Mouse (Mus musculus): ENCODE results near the gene Tmed6. TPM values are rescaled to one million over a fixed set of nuclear protein-coding genes. Genes with fewer than 3 reads are reported as not detected.

The Tmed6 gene
- polyA plus RNA-seq, 2 experiments: 1.0 to 3.7 TPM

GRCm38 (mm10) chr8:107030058-107030457, 35.4 kb downstream of the Tmed6 start:
- no peak overlapping the region for H3K4me2 ChIP-seq (ENCODE audit: low read depth)
- no peak overlapping the region for H3K27ac ChIP-seq
- peak in 1 of 3 experiments; percentile 20 for DNase-seq (ENCODE audit: low read depth in 3 of 3, low spot score in 3 of 3)
- H3K4me3 ChIP-seq (ENCODE audit: insufficient read depth in 1 of 2, low read depth in 2 of 2, low read length in 2 of 2): no peak overlapping the region
- H3K27me3 ChIP-seq (ENCODE audit: control insufficient read depth, insufficient read depth, low read length): no peaks in the 10 kb centered on the region
- 40% methylated on average over 5 of the region's 5 CpGs for WGBS (ENCODE audit: insufficient replicate concordance)
- no peaks in the 10 kb centered on the region for H3K9me3 ChIP-seq (ENCODE audit: control insufficient read depth, low read length)
- H3K4me1 ChIP-seq (replicated peaks; ENCODE audit: control insufficient read depth in 2 of 2, insufficient read depth in 2 of 2, low read length in 1 of 2): peaks cover 10 to 25% of the 10 kb centered on the region in 2 experiments
- H3K9ac ChIP-seq (replicated peaks): no peak overlapping the region
- no peaks in the 10 kb centered on the region for H3K36me3 ChIP-seq (replicated peaks; ENCODE audit: control insufficient read depth, insufficient read depth, low read depth)
- TF ChIP-seq CTCF (IDR thresholded peaks at IDR 0.05; ENCODE audit: low read depth): no peak
- no peak for TF ChIP-seq EP300 (IDR thresholded peaks at IDR 0.05; ENCODE audit: low read depth)
- no peak for ATAC-seq (ENCODE audit: insufficient read depth)

GRCm38 (mm10) chr8:107029310-107029709, 36.1 kb downstream of the Tmed6 start:
- no peak for ATAC-seq (ENCODE audit: insufficient read depth)
- 70% methylated on average over 3 of the region's 3 CpGs for WGBS (ENCODE audit: insufficient replicate concordance)
- TF ChIP-seq EP300 (IDR thresholded peaks at IDR 0.05; ENCODE audit: low read depth) (no peak), CTCF (IDR thresholded peaks at IDR 0.05; ENCODE audit: low read depth) (no peak)
- Histone ChIP-seq H3K9me3 (ENCODE audit: control insufficient read depth, low read length) (no peaks in the 10 kb centered on the region), H3K4me3 (ENCODE audit: insufficient read depth in 1 of 2, low read depth in 2 of 2, low read length in 2 of 2) (no peak overlapping the region), H3K4me1 (replicated peaks; ENCODE audit: control insufficient read depth in 2 of 2, insufficient read depth in 2 of 2, low read length in 1 of 2) (peaks cover 10 to 25% of the 10 kb centered on the region in 2 experiments), H3K36me3 (replicated peaks; ENCODE audit: control insufficient read depth, insufficient read depth, low read depth) (no peaks in the 10 kb centered on the region), H3K9ac (replicated peaks) (no peak overlapping the region), H3K4me2 (ENCODE audit: low read depth) (no peak overlapping the region), H3K27me3 (ENCODE audit: control insufficient read depth, insufficient read depth, low read length) (no peaks in the 10 kb centered on the region), H3K27ac (no peak overlapping the region)
- no peak for DNase-seq (ENCODE audit: low read depth in 3 of 3, low spot score in 3 of 3)

- Histone ChIP-seq H3K9ac (replicated peaks) (no peak overlapping the region), H3K4me2 (ENCODE audit: low read depth) (no peak overlapping the region), H3K4me3 (ENCODE audit: insufficient read depth in 1 of 2, low read depth in 2 of 2, low read length in 2 of 2) (no peak overlapping the region), H3K27ac (no peak overlapping the region), H3K36me3 (replicated peaks; ENCODE audit: control insufficient read depth, insufficient read depth, low read depth) (no peaks in the 10 kb centered on the region), H3K27me3 (ENCODE audit: control insufficient read depth, insufficient read depth, low read length) (no peaks in the 10 kb centered on the region), H3K4me1 (replicated peaks; ENCODE audit: control insufficient read depth in 2 of 2, insufficient read depth in 2 of 2, low read length in 1 of 2) (peaks cover 0 to under 1% of the 10 kb centered on the region in 2 experiments; a peak in 1 of 4 replicates), H3K9me3 (ENCODE audit: control insufficient read depth, low read length) (no peaks in the 10 kb centered on the region)
- TF ChIP-seq CTCF (IDR thresholded peaks at IDR 0.05; ENCODE audit: low read depth): no peak
- TF ChIP-seq EP300 (IDR thresholded peaks at IDR 0.05; ENCODE audit: low read depth): no peak
- ATAC-seq (ENCODE audit: insufficient read depth) (no peak), DNase-seq (ENCODE audit: low read depth in 3 of 3, low spot score in 3 of 3) (no peak)
- 77% methylated on average over 8 of the region's 8 CpGs for WGBS (ENCODE audit: insufficient replicate concordance)
Measured at GRCm38 (mm10) chr8:107023479-107023878, 42.0 kb downstream of the Tmed6 start.

- H3K9me3 ChIP-seq (ENCODE audit: control insufficient read depth, low read length): no peaks in the 10 kb centered on the region
- DNase-seq (ENCODE audit: low read depth in 3 of 3, low spot score in 3 of 3) (no peak), ATAC-seq (ENCODE audit: insufficient read depth) (no peak)
- H3K4me2 ChIP-seq (ENCODE audit: low read depth): no peak overlapping the region
- H3K9ac ChIP-seq (replicated peaks): no peak overlapping the region
- H3K27ac ChIP-seq: no peak overlapping the region
- H3K4me1 ChIP-seq (replicated peaks; ENCODE audit: control insufficient read depth in 2 of 2, insufficient read depth in 2 of 2, low read length in 1 of 2): no peaks in the 10 kb centered on the region
- 62% methylated on average over 1 of the region's 1 CpGs for WGBS (ENCODE audit: insufficient replicate concordance)
- TF ChIP-seq CTCF (IDR thresholded peaks at IDR 0.05; ENCODE audit: low read depth) (no peak), EP300 (IDR thresholded peaks at IDR 0.05; ENCODE audit: low read depth) (no peak)
- H3K4me3 ChIP-seq (ENCODE audit: insufficient read depth in 1 of 2, low read depth in 2 of 2, low read length in 2 of 2): no peak overlapping the region
- no peaks in the 10 kb centered on the region for H3K27me3 ChIP-seq (ENCODE audit: control insufficient read depth, insufficient read depth, low read length)
- H3K36me3 ChIP-seq (replicated peaks; ENCODE audit: control insufficient read depth, insufficient read depth, low read depth): no peaks in the 10 kb centered on the region
Measured at GRCm38 (mm10) chr8:107014915-107015314, 50.5 kb downstream of the Tmed6 start.

- no peak overlapping the region for H3K27ac ChIP-seq
- H3K9me3 ChIP-seq (ENCODE audit: control insufficient read depth, low read length): no peaks in the 10 kb centered on the region
- H3K9ac ChIP-seq (replicated peaks): no peak overlapping the region
- 64% methylated on average over 2 of the region's 2 CpGs for WGBS (ENCODE audit: insufficient replicate concordance)
- no peaks in the 10 kb centered on the region for H3K36me3 ChIP-seq (replicated peaks; ENCODE audit: control insufficient read depth, insufficient read depth, low read depth)
- no peak for TF ChIP-seq EP300 (IDR thresholded peaks at IDR 0.05; ENCODE audit: low read depth)
- TF ChIP-seq CTCF (IDR thresholded peaks at IDR 0.05; ENCODE audit: low read depth): no peak
- H3K4me3 ChIP-seq (ENCODE audit: insufficient read depth in 1 of 2, low read depth in 2 of 2, low read length in 2 of 2): no peak overlapping the region
- H3K4me1 ChIP-seq (replicated peaks; ENCODE audit: control insufficient read depth in 2 of 2, insufficient read depth in 2 of 2, low read length in 1 of 2): no peaks in the 10 kb centered on the region
- no peak for DNase-seq (ENCODE audit: low read depth in 3 of 3, low spot score in 3 of 3)
- no peaks in the 10 kb centered on the region for H3K27me3 ChIP-seq (ENCODE audit: control insufficient read depth, insufficient read depth, low read length)
- H3K4me2 ChIP-seq (ENCODE audit: low read depth): no peak overlapping the region
- no peak for ATAC-seq (ENCODE audit: insufficient read depth)
Measured at GRCm38 (mm10) chr8:107012666-107013065, 52.8 kb downstream of the Tmed6 start.

Small RNA genes lying within 50 kb of the gene (microRNA-seq; reads per million reads assigned to microRNA genes)
- 2.5 reads per million for gene Mir7075

Other genes with a start within 250 kb of the Tmed6 start
- 0.02 and 0.08 TPM in 2 replicates for gene Has3, start 195.4 kb downstream of the Tmed6 start, polyA plus RNA-seq (2012; rRNA removed)
- gene Has3, start 195.4 kb downstream of the Tmed6 start, polyA plus RNA-seq (2014; fragmentation: Nextera tagmentation; extraction: Ambion mirVana): 0.04 TPM in 1 of 2 replicates, not detected in the other
- gene Utp4, start 172.0 kb downstream of the Tmed6 start, polyA plus RNA-seq (2012; rRNA removed): 23.4 and 27.3 TPM in 2 replicates
- 35.1 and 35.3 TPM in 2 replicates for gene Utp4, start 172.0 kb downstream of the Tmed6 start, polyA plus RNA-seq (2014; fragmentation: Nextera tagmentation; extraction: Ambion mirVana)
- 0.52 and 0.68 TPM in 2 replicates for gene Sntb2, start 129.9 kb downstream of the Tmed6 start, polyA plus RNA-seq (2012; rRNA removed)
- gene Sntb2, start 129.9 kb downstream of the Tmed6 start, polyA plus RNA-seq (2014; fragmentation: Nextera tagmentation; extraction: Ambion mirVana): 0.88 and 0.99 TPM in 2 replicates
- 9.0 and 12.1 TPM in 2 replicates for gene Vps4a, start 34.4 kb downstream of the Tmed6 start, polyA plus RNA-seq (2012; rRNA removed)
- 22.8 and 22.9 TPM in 2 replicates for gene Vps4a, start 34.4 kb downstream of the Tmed6 start, polyA plus RNA-seq (2014; fragmentation: Nextera tagmentation; extraction: Ambion mirVana)
- 9.9 and 11.8 TPM in 2 replicates for gene Pdf, start 17.0 kb downstream of the Tmed6 start, polyA plus RNA-seq (2012; rRNA removed)
- gene Pdf, start 17.0 kb downstream of the Tmed6 start, polyA plus RNA-seq (2014; fragmentation: Nextera tagmentation; extraction: Ambion mirVana): 8.4 and 9.9 TPM in 2 replicates
- 12.2 and 14.8 TPM in 2 replicates for gene Cog8, start 9.0 kb downstream of the Tmed6 start, polyA plus RNA-seq (2012; rRNA removed)
- 16.8 and 18.6 TPM in 2 replicates for gene Cog8, start 9.0 kb downstream of the Tmed6 start, polyA plus RNA-seq (2014; fragmentation: Nextera tagmentation; extraction: Ambion mirVana)
- gene Nip7, start 8.8 kb downstream of the Tmed6 start, polyA plus RNA-seq (2012; rRNA removed): 8.6 and 28.8 TPM in 2 replicates
- 48.5 and 55.8 TPM in 2 replicates for gene Nip7, start 8.8 kb downstream of the Tmed6 start, polyA plus RNA-seq (2014; fragmentation: Nextera tagmentation; extraction: Ambion mirVana)
- 6.0 and 9.3 TPM in 2 replicates for gene Terf2, start 30.9 kb upstream of the Tmed6 start, polyA plus RNA-seq (2012; rRNA removed)
- 4.4 and 5.3 TPM in 2 replicates for gene Terf2, start 30.9 kb upstream of the Tmed6 start, polyA plus RNA-seq (2014; fragmentation: Nextera tagmentation; extraction: Ambion mirVana)
- gene Cyb5b, start 85.0 kb upstream of the Tmed6 start, polyA plus RNA-seq (2012; rRNA removed): 14.1 and 21.1 TPM in 2 replicates
- gene Cyb5b, start 85.0 kb upstream of the Tmed6 start, polyA plus RNA-seq (2014; fragmentation: Nextera tagmentation; extraction: Ambion mirVana): 25.4 and 25.6 TPM in 2 replicates
- gene Nfat5, start 227.8 kb upstream of the Tmed6 start, polyA plus RNA-seq (2012; rRNA removed): 4.6 and 5.1 TPM in 2 replicates
- gene Nfat5, start 227.8 kb upstream of the Tmed6 start, polyA plus RNA-seq (2014; fragmentation: Nextera tagmentation; extraction: Ambion mirVana): 0.66 and 0.76 TPM in 2 replicates